Mouse (Mus musculus) heart, postnatal 4 days (tissue): ENCODE measurements around the gene Hist1h3a. TPM values are rescaled to one million over a fixed set of nuclear protein-coding genes. Genes with fewer than 3 reads are reported as not detected.
"Not testable (repeated sequence)": the region's sequence is repeated elsewhere in the genome, so short reads cannot be mapped to it uniquely, and the experiment has no call there.

Source experiments
- DNase-seq: peaks from one replicate; pipeline ENCODE4 v3.0.0; 2021
- total RNA-seq, 2 experiments: library from RNA; stranded (reverse); gene quantifications; 2 replicates each; pipeline ENCODE4 v1.2.3; 2021

Gene Hist1h3a
- total RNA-seq, 2 experiments from 2014 or later, result 440 to 473 TPM

DNA sequence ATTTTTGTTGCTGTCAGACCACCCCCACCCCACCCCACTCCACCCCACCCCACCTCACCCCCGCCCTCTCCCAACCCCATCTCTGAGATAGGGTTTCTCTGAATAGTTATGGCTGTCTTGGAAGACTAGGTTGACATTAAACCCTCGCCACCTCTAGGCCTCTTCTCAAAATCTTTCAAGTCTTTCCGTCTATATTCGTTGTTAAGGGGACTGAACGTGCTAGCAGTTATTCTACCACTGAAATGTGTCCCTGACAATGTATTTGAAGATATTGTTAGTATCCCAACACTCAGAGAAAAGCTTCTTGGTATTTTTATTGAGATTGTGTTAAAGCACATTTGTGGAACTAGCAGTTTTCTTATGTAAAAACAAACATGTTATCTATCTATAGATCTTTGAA lies 21.3 kb downstream of the Hist1h3a start:
- no peak for DNase-seq

DNA sequence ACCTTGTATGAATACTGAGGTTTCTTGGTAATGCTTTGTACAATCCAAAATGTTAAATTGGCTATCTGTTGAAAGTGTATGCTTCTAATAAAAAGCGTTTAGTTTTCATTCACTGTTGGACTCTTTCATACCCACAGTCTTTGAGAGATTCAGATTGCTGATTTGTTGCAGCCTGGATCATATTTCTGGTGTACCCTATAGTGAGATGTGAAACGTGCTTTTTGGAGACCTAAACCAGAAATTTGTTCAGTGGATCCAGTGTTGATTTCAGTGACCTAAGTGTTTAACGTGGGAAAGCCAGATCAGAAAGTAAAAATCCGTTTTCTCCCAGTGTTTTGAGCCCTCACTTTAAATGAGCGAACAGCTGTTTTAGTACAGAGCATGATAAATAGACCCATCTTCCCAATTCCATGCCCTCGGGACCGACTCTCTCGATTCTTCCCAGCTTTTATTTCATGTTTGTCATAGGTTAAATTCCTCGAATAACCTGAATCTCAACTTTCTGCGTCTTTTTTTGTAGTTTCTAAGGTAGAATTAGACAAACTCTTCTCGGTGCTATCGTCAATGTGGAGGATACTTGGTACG lies 21.8 kb downstream of the Hist1h3a start:
- DNase-seq, result no peak

DNA sequence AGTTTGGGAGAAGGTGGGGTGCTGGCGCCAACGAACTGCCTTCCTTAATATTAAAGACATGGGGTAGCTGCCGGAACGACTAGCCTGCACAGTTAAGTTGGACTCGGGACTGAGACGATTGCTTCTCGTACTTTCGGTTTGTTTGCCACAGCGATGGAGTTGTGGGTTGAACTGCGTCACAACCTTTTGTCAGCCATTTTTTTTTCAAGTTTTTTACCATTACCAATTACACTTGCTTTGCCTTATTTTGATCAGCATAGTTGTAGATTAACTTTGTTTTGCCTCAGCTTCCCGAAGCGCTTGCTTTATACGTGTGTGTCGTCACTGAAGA lies 22.3 kb downstream of the Hist1h3a start:
- DNase-seq, result no peak

DNA sequence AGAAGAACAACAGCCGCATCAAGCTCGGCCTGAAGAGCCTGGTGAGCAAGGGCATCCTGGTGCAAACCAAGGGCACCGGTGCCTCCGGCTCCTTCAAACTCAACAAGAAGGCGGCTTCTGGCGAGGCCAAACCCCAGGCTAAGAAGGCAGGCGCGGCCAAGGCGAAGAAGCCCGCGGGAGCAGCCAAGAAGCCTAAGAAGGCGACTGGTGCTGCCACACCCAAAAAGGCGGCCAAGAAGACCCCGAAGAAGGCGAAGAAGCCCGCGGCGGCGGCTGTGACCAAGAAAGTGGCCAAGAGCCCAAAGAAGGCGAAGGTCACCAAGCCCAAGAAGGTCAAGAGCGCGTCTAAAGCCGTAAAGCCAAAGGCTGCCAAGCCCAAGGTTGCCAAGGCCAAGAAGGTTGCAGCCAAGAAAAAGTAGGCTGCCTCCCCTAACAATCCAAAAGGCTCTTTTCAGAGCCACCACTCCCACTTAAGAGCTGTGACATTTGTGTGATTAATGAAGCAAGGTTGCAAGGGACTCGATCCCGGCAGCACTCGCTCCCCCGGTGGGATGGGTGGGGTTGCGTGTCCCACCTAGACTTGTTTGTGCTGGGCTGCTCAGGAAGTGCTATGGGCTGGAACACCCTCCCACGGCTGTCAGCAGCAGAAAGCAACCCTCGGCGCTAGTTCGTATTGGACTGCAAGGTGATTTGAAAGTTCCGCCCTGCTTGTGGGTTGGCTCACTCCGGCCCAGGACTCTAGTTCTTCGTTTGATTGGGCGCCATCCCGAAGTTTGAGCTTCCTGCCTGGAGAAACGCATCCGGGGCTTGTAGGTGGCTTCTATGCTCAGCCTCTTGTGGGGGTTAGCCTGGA lies 22.9 kb downstream of the Hist1h3a start:
- DNase-seq, result peak; percentile 92

DNA sequence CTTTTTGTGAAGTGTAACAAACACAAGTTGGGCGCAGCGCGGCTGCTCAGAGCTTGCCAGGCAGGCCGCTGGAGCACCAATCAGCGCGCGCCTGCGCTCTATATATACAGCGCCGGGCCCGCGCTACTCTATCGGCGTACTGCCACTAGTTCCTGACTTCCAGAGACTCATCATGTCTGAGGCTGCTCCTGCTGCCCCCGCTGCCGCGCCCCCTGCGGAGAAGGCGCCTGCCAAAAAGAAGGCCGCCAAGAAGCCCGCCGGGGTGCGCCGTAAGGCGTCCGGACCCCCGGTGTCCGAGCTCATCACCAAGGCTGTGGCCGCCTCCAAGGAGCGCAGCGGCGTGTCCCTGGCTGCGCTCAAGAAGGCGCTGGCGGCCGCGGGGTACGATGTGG lies 23.5 kb downstream of the Hist1h3a start, which contains the start of gene Hist1h1c:
Gene Hist1h1c (plus strand): TSS at position 132 of the 392 bp plus-strand sequence.
- DNase-seq, result peak; percentile 93

DNA sequence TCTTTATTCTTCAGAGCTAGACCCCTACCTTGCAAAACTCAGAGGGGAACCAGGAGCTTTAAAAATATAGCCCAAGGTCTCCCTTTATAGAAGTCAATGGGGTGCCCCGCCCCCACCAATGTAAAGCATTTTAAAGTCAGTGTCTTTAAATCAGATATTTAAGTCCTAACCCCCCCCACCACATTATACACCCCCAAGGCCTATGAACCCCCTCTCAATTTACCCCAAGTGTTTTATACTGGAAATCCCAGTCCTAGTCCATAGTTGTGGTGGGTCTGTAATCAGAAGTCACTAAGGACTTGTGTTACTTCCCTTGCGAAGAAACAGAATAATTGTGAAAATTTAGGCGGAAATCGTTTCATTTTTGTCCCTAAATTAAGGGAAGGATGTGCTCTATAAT lies 24.1 kb downstream of the Hist1h3a start:
- no peak for DNase-seq

DNA sequence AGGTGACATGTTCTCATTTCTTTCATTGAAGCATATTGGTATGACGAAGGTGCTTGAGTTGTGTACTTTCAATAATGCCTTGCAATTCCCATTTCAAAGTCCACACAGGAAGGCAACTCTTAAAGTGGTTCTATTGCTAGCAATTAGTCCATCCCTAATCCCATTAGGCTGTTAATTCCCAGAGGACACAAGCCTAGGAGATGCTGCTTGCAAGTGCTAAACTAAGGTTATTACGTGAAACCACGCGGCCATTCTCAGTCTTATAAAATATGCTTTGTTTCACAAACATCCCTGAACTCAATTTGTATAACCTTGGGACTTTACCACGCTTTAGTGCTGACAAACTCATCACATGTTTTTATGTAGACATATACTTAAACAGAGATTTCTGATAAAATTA lies 25.1 kb downstream of the Hist1h3a start:
- no peak for DNase-seq

DNA sequence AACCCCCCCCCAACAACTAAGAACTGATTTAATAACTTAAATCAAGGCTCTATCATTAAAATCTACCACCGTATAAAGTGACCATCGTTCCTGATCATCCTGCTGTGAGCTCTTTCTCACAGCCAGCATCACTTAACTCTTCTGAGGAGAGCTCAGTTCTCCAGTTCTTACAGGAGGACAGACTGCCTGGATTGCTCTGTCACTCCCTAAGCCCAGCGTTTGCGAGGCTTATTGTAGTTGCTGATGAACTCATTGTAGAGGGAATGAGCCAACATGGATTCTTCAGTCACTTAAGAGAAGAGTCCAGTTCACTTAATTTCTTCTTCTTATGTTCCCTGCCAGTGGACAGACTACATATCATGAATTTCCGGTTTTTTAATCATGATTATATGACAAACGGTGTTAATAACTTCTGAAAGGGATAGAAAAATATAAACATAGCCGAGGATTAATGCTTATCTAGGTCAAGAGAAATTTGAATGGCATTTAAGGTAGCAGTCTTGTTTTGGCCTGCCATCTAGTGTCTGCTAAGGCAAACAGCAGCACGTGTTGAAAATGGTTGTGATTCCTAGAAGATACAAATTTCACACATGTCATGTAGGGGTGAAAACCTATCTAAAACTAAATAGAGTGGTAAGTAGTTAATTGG lies 29.9 kb downstream of the Hist1h3a start:
- peak; percentile 42 for DNase-seq

DNA sequence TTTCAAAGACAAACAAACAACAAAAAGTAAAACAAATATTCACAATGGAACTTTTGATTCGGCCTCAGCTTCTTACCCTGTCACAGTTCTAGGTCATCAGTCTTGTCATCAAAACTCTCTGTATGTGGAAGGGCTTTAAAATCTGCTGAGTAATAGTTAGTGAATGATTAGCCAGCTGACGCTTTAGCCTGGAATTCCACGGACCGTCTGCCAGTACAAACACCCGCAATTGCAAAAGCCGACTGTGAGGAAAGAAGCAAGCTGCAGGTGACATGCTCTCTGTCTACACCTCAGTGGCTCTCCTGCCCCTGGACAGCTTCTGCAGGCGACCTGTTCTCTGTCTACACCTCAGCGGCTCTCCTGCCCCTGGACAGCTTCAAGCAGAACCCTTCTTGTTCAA lies 31.7 kb downstream of the Hist1h3a start:
- DNase-seq, result peak; percentile 25

DNA sequence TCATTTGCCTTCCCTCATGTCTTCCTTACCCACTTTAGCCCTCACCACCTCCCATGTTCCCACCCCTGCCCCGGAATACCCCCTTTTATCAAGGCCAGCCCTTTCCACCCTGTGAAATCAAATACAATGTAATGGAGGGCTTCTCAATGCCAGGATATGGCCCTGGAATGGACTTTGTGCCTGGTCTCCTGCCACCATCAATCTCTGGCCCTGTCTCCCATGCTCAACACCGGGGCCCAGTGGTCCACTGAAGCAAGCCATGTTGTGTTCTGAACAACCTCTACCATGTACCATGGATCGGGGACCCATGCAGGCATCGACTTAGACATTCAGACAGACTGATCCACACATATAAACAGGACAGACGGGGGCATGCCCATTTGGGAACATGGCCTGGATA lies 32.5 kb downstream of the Hist1h3a start:
- peak; percentile 1 for DNase-seq

DNA sequence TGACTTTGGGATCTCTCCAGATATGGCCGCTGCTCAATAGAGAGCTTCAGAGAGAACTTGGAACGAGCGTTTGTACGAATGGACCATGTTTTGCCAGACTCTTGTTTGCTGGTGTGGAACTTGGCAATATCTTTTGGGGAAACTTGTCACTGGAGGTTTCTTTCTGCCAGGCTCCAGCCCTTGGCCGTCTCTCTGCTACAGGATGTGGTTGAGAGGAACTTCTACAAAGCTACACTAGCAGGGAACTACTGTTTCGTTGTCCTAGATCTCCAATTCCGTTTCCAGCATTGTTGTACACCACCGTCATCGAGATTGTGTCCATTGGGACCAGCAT lies 33.0 kb downstream of the Hist1h3a start:
- no peak for DNase-seq

DNA sequence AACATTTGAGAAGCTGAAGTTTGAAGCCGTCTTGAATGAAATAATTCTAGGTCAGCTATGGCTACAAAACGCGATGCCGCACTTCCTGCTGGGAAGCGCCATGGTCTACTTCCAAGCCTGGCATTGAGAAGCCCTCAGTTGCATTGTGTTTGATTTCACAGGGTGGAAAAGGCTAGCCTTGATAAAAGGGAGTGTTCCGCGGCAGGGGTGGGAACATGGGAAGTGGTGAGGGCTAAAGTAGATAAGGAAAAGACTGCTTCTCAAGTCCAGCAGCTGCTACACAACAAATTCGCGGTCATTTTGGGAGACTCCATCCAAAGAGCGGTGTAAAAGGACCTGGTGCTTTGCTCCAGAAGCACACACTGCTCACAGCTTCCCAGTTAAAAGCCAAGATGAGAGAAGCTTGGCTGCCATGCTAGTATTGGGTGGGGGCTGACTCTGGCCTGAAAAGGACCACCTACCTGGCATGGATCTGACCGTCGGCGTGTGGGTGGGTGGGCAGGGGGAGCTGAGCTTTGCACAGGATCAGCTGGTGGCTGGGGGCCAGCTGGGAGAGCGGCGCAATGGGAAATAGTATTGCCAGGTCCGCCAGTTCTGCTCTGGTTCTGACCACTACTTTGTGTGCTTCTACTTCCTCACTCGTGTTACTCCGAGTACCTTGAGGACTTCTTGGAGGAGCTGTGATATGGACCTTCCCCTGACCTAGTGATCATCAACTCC lies 33.6 kb downstream of the Hist1h3a start:
- DNase-seq, result peak; percentile 4

DNA sequence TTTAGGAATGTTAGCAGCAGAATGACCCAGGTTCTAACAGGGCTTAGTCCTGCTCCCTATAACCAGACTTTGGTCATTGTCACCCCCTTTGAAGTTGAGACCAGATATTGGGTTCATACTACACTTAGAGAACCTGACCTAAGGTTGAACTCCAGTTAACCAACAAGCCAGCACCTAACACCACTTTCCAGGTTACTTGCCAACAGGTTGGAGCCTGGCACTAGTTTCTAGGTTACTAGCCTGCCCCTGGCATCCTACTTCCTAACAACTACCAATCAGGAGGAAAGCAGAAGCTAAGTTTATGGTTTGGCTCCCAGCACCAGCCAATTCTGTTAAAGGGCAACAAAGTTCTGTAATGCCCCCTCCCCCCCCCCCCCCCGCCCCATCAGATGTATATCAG lies 37.0 kb downstream of the Hist1h3a start:
- peak; percentile 2 for DNase-seq

DNA sequence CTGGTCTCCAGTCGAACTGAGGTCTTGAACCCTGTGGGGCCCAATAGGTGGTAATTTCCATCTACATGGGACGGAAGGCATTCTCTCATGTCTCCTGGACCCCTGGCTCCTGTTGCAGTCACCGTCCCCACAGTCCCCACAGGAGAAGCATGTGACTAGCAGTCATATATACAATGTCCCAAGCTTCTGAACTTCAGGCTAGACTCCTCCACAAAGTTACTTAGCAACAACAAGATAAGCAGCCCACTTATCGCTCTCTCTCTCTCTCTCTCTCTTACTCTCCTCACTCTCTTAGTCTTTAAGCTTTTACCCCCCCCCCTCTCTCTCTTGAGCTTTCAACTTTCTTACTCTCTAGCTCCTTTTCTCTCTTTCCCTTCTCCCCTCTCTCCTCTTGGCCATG lies 37.9 kb downstream of the Hist1h3a start:
- DNase-seq, result peak; percentile 2

DNA sequence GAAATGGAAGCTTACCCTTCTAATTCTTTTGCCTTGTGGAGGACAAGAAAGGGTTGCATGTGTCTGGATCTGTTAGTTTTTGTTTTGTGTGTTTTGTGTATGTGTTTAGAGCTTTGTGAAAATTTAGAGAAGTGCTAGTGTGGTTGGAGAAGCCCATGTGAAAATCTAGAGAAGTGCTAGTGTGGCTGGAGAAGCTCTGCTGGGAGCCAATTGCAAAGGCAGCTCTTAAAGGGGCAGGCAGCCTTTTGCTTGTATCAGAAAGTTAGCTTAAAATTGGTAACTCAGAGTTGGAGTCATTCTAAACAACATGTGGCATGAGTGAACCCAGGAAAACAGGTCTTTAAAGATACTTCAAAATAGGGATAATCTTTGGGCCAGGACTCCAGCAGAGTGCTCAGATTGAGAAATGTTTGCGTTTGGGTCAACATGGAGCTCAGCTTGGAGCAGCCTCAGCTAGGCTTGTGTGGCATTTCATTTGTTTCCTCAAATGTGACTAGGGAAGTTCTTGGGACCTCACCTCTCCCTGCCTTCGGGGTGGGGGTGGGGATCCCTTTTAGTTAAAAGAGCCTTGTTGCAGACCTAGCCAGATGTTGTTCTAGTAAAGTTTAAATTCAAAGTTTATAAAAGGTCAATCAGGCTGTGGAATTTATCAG lies 44.5 kb downstream of the Hist1h3a start:
- DNase-seq, result not testable (repeated sequence)

DNA sequence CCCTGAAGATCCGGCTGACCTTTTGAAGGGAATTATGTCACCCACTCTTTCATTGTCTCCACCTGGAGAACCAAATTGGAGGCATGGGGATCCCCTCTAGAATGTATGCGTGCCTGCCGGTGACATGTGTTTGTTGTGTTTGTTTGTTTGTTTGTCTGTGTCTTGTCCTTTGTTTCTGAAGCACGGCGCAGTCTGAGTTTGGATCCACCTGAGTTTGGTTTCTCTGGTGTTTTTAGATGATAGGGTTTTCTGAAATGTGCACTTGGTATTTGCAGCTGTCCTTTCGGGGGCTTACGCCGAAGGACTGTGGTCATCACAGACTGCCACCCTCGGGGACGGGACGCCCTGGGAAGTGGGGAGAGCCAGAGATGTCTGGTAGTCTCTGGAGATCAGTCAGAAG lies 45.0 kb downstream of the Hist1h3a start:
- no peak for DNase-seq

DNA sequence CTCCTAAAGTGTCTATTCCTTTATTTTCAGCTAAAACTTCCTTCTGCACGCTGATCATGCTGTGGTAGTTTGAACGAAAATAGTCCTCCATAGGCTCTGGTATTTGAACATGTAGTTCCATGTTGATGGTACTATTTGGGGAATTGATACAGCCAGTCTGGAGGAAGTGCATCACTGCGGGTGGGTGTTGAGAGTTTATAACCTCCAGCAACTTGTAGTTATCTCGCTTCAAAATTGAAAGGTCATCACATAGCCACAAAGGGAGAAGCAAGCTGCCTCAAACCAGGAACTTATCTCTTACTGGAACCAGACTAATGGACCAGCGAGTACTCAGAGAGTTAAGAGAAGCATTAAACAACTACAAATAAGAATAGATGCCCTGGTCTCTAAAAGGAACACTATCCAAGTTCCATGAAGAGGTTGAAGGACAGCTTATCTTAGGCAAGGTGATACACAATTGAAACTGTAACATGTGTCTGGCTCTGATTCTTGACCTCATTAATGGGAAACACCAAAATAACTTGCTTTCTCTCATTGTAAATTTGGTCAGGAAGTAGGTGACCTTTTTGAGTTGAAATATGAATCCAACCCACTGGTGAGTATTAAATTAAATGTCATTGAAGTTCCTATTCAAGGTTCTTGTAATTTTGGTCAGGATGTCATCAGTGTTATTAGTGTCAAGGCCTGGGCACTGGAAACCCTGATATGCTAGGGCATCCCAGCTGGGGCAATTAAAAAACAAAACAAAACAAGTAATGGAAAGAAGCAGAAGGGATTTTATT lies 45.7 kb downstream of the Hist1h3a start:
- no peak for DNase-seq
